In genomic region chr8:10665821-10666283, GRCm38 (mm10) we compare ENCODE assay signal across 8 mouse cellular contexts.
DNase-seq lines count a peak whose midpoint lies in the region; ATAC-seq and TF ChIP-seq lines count a peak whose summit lies in the region.
"Had no signal": no experiment of that assay in that cellular context is flagged by ENCODE, and none has a peak within 500 bp of the region (broad histone marks: within the 10 kb centered on the region; RNA-seq: fewer than 3 reads in every experiment).

No protein-coding gene starts in this region.

- no peak overlapping the region for H3K9ac ChIP-seq in lung, postnatal 0 days (replicated peaks; ENCODE audit: low read depth)
- no peak overlapping the region for H3K9ac ChIP-seq in forebrain, embryonic 16.5 days (replicated peaks; ENCODE audit: low read depth, low read length)
- no peak overlapping the region for H3K9ac ChIP-seq in midbrain, postnatal 0 days (replicated peaks; ENCODE audit: low read length, poor library complexity, severe bottlenecking)
- H3K9ac ChIP-seq in intestine, postnatal 0 days (ENCODE audit: low read depth, low read length) = no peak overlapping the region
- H3K9ac ChIP-seq: limb, embryonic 15.5 days had no signal

- H3K4me2 ChIP-seq in lung, postnatal 0 days (replicated peaks; ENCODE audit: low read depth, low read length) = no peak overlapping the region
- no peak overlapping the region for H3K4me2 ChIP-seq in forebrain, embryonic 16.5 days (ENCODE audit: low read length)
- H3K4me2 ChIP-seq in midbrain, postnatal 0 days (ENCODE audit: low read depth, low read length, poor library complexity, severe bottlenecking) = no peak overlapping the region
- no peak overlapping the region for H3K4me2 ChIP-seq in intestine, postnatal 0 days (replicated peaks; ENCODE audit: low read depth)
- H3K4me2 ChIP-seq: limb, embryonic 15.5 days had no signal

- no peaks in the 10 kb centered on the region for H3K9me3 ChIP-seq in lung, postnatal 0 days (ENCODE audit: low read length)
- no peaks in the 10 kb centered on the region for H3K9me3 ChIP-seq in forebrain, embryonic 16.5 days (ENCODE audit: control insufficient read depth, low read length)
- no peaks in the 10 kb centered on the region for H3K9me3 ChIP-seq in midbrain, postnatal 0 days (ENCODE audit: low read length)
- H3K9me3 ChIP-seq in intestine, postnatal 0 days (ENCODE audit: control insufficient read depth) = no peaks in the 10 kb centered on the region

- no peak for TF ChIP-seq CTCF in lung, postnatal 0 days (IDR thresholded peaks at IDR 0.05)
- TF ChIP-seq CTCF in midbrain, postnatal 0 days (IDR thresholded peaks at IDR 0.05) = no peak
- no peak for TF ChIP-seq CTCF in intestine, postnatal 0 days (IDR thresholded peaks at IDR 0.05; ENCODE audit: low read depth)

- H3K36me3 ChIP-seq in lung, postnatal 0 days (ENCODE audit: insufficient read depth, low read length) = no peaks in the 10 kb centered on the region
- H3K36me3 ChIP-seq in forebrain, embryonic 16.5 days (ENCODE audit: control insufficient read depth, insufficient read depth) = no peaks in the 10 kb centered on the region
- no peaks in the 10 kb centered on the region for H3K36me3 ChIP-seq in midbrain, postnatal 0 days (ENCODE audit: insufficient read depth, low read length)
- H3K36me3 ChIP-seq in intestine, postnatal 0 days (ENCODE audit: control insufficient read depth, insufficient read depth) = no peaks in the 10 kb centered on the region
- H3K36me3 ChIP-seq: limb, embryonic 15.5 days had no signal

- no peak for TF ChIP-seq EP300 in lung, postnatal 0 days (IDR thresholded peaks at IDR 0.05)

- peak; percentile 26 for DNase-seq in lung, postnatal 0 days (ENCODE audit: low spot score)
- DNase-seq in lung, postnatal 4 days = no peak
- DNase-seq in Muller cell, postnatal 12 days (ENCODE audit: inconsistent ontology term) = peak; percentile 89
- peak; percentile 49 for DNase-seq in midbrain, postnatal 0 days (ENCODE audit: low spot score)
- no peak for DNase-seq in yolk sac, embryonic 10.5 days (ENCODE audit: low spot score)

- 44% methylated on average over 4 of the region's 4 CpGs for WGBS in lung, postnatal 0 days
- WGBS in forebrain, embryonic 16.5 days = under 1% methylated on average over 4 of the region's 4 CpGs
- WGBS in midbrain, postnatal 0 days = 21% methylated on average over 4 of the region's 4 CpGs
- WGBS in intestine, postnatal 0 days = 31% methylated on average over 4 of the region's 4 CpGs

- no peaks in the 10 kb centered on the region for H3K27me3 ChIP-seq in lung, postnatal 0 days (replicated peaks; ENCODE audit: insufficient read depth, low read length)
- no peaks in the 10 kb centered on the region for H3K27me3 ChIP-seq in forebrain, embryonic 16.5 days (replicated peaks; ENCODE audit: control insufficient read depth, insufficient read depth, low read length)
- H3K27me3 ChIP-seq in midbrain, postnatal 0 days (ENCODE audit: insufficient read depth, low read length) = no peaks in the 10 kb centered on the region
- no peaks in the 10 kb centered on the region for H3K27me3 ChIP-seq in intestine, postnatal 0 days (replicated peaks; ENCODE audit: control insufficient read depth, insufficient read depth, low read length)
- H3K27me3 ChIP-seq: limb, embryonic 15.5 days had no signal

- H3K4me3 ChIP-seq in lung, postnatal 0 days (ENCODE audit: low read depth, low read length) = no peak overlapping the region
- H3K4me3 ChIP-seq in forebrain, embryonic 16.5 days (replicated peaks; ENCODE audit: low read length) = no peak overlapping the region
- no peak overlapping the region for H3K4me3 ChIP-seq in midbrain, postnatal 0 days (ENCODE audit: low read depth, low read length)
- H3K4me3 ChIP-seq in intestine, postnatal 0 days (ENCODE audit: low read depth, low read length) = no peak overlapping the region
- H3K4me3 ChIP-seq: limb, embryonic 15.5 days had no signal

- no peaks in the 10 kb centered on the region; the same call in 1 of the 2 replicates for H3K4me1 ChIP-seq in lung, postnatal 0 days (ENCODE audit: insufficient read depth, low read depth, low read length)
- H3K4me1 ChIP-seq in forebrain, embryonic 16.5 days (replicated peaks; ENCODE audit: control insufficient read depth, insufficient read depth, low read length) = peaks cover 14% of the 10 kb centered on the region
- H3K4me1 ChIP-seq in midbrain, postnatal 0 days (ENCODE audit: insufficient read depth, low read length) = no peaks in the 10 kb centered on the region
- H3K4me1 ChIP-seq in intestine, postnatal 0 days (replicated peaks; ENCODE audit: control insufficient read depth, insufficient read depth, low read length) = 0 out of 2 replicates have a peak, but pooled peaks cover 4% of the 10 kb centered on the region

- no peak overlapping the region for H3K27ac ChIP-seq in lung, postnatal 0 days (ENCODE audit: low read length)
- no peak overlapping the region for H3K27ac ChIP-seq in forebrain, embryonic 16.5 days (ENCODE audit: low read length)
- H3K27ac ChIP-seq in midbrain, postnatal 0 days (ENCODE audit: low read depth, low read length) = no peak overlapping the region
- no peak overlapping the region for H3K27ac ChIP-seq in intestine, postnatal 0 days (ENCODE audit: low read depth, low read length)
- H3K27ac ChIP-seq: limb, embryonic 15.5 days had no signal

- ATAC-seq in lung, postnatal 0 days = no peak
- peak; percentile 80 for ATAC-seq in forebrain, embryonic 16.5 days
- no peak for ATAC-seq in midbrain, postnatal 0 days (ENCODE audit: low FRiP score)
- ATAC-seq in intestine, postnatal 0 days = no peak

Comparison
In these comparisons a context has a peak if more than half of its experiments do, and no peak if none do; other contexts are left out.
1. DNase-seq: peak in lung, postnatal 0 days (single experiment), Muller cell, postnatal 12 days (single experiment) and midbrain, postnatal 0 days (single experiment); none in lung, postnatal 4 days (0 of 2) and yolk sac, embryonic 10.5 days (single experiment).